Mouse (Mus musculus) testis, postnatal 14 days (tissue): ENCODE measurements around the gene Iqcn.
A peak's percentile ranks its signal among the peaks of the same experiment; 100 is the strongest.

ENCODE experiments used
- DNase-seq: peaks from one replicate; pipeline ENCODE4 v3.0.0; 2021; ENCODE audit warnings: low spot score

The Iqcn gene

DNA sequence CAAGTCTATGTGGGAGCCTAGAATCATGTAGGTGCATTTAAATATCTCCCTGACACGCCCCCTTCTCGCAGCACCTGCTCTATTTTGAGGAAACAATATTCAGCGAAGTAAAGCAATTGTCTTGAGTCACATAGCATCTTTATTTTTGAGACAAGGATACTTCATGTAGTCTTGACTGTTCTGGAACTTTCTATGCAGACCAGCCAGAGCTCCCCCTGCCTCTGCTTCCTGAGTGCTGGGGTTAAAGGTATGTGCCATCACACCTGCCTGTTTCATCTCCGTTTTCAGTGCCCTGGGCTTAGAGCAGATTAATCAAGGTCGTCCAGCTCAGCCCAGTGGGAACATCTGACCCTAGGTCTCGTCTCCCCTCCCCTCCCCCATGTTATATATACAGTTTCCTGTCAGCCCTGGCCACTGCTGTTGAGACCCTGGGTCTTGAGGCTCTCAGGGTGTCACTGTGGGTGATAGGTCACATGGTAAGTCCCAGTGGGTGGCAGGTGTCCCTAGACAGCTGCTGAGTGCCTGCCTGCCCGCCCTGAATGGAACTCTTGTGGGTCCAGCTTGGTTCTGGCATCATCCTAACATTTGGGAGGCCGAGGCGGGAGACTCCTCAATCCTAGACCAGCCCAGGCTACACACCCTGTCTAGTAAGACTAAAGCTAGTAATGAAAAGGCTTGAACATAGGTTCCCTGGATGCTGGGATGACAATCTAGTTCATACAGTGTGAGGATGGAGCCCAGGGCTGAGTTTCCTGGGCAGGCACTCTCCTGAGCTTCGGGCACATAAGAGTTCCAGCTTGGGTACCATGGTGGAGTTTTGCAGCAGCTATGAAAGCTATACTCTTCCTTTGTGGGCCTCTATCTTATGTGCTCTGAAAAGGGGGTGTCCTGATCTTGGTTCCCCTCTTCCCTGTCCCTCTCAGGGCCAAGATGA is 1.9 kb upstream of the Iqcn start:
- DNase-seq: no peak

DNA sequence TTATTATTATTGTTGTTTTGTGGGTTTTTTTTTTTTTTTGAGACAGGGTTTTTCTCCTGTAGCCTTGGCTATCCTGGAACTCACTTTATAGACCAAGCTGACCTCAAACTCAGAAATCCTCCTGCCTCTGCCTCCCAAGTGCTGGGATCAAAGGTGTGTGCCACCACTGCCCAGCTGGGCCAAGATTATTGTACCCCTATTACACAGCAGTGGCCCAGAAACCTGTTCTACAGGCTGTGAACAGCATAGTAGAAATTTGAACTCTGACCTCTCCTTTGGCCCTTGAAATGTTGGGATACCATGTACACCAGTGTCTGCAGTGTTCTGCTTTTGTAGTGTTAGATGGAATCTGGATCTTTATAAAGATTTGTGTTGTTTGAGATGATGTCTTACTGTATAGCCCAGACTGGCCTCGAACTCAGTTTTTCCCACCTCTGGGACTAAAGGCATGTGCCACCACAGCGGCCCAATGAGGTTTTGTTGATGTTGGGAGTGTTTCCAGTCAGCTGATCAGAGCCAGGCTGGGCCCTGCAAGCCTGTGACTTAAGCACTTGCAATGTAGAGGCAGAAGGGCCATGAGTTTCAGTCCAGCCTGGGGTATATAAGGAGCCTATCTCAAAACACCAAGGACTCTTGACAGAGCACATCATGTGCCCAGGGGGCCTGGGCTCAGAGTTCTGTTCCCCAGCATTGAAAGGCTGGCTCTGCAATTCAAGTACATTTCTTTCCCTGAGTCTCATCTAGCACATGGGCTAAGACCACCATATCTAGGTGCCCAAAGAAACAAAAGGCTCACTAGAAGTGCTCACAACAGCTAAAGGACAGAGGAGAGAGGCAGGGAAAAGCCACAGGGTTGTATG is 1.0 kb upstream of the Iqcn start:
- no peak for DNase-seq

DNA sequence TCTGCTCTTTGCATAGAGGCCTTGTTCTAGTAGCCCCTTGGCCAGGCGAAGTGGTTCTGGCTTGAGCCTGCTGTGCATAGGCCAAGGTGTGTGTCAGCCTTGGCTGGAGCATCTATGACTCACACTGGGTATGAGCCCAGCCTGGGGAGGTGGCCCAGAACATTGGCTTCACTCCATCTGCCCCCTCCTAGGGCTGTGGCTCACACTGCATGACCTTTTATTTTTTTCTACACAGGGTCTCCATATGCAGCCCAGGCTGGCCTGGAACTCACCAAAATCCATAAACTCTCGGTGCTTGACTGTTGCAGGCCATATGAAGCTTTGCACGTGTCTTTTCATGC is 445 bp upstream of the Iqcn start:
- DNase-seq: no peak

DNA sequence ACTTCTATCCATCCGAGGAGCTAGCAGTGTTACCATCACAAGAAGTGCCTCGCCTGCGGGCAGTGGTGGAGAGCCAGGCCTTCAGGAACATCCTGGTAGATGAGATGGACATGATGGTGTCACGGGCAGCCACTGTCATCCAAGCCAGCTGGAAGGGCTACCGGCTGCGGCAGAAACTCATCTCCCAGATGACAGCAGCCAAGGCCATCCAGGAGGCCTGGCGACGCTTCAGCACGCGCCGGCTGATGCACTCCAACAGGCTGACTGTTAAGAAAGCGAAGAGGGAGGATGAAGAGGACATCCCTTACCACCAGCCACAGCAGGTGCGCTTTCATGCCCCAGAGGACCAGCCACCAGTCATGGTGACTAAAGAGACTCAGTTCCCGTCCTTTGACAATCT is 5.0 kb downstream of the Iqcn start:
- DNase-seq: no peak

DNA sequence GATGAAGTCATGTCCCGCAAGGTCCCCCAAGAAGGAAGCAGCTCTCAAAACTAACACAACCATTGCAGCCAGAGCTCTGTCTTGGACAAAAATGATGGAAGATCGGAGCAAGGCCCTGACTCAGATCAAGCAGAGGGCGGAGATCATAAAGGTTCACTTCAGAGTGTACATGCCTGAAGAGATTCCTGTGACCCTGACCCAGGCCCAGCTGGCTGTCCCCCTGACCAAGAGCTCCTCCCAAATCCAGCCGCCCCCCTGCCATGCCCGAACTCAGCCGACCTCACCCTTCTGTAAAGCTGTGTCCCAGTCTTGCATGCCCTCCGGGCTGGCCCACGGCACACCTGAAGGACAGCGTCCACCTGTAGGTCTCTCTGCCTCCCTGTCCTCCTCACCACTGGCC is 6.5 kb downstream of the Iqcn start:
- DNase-seq: no peak

DNA sequence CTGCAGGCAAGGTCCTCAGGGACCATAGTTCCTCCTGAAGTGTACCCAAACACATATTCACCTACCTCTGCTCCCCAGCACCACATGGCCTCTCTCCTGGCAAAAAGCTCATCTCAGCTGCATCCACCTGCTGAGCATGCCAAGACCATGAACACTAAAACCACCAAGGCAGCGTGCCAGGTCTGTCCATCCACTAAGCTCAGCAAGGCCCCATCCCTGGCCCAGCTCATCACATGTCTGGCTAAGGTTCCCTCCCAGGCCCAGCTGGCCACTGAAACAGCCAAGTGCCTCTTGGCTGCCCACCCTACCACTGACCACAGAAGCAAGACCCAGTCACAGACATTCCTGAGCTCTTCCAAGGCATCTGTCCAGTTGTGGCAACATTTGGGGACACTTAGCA is 7.0 kb downstream of the Iqcn start:
- no peak for DNase-seq

DNA sequence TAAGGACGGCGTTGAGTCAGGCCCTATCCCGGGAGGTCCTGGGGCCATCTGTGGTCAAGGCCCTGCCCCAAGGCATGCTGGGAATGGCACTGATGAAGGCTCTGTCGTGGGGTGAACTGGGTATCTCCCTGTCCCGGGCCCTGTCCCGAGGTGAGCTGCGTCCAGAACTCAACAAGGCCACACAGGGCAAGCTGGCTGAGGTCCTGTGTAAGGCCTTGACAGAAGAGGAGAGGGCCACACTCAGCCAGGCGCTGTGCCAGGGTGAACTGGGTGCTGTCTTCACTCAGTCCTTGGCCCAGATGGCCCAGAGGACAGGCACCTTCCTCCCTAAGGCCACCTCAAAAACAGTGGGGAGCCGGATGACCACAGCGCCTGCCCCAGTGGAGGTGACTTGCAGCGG is 7.8 kb downstream of the Iqcn start:
- no peak for DNase-seq

DNA sequence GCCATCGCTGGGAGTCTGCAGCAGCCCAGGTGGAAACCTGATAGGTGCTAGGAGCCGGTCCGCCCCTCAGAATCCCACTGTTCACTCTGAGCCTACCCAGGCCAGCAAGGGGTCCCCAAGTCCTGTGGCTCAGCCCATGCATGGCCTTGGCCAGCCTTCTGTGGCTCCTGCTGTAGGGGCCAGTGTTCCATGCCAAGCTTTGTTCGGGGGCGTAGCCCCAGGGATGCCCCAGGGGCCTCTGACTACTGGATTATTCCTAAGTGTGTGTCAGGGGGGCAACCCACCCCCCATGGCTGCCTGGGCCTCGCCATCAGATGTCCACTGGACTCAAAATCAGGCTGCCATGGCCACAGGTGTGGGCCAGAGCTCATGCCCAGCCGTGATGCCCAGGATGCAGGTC is 10.7 kb downstream of the Iqcn start:
- no peak for DNase-seq

DNA sequence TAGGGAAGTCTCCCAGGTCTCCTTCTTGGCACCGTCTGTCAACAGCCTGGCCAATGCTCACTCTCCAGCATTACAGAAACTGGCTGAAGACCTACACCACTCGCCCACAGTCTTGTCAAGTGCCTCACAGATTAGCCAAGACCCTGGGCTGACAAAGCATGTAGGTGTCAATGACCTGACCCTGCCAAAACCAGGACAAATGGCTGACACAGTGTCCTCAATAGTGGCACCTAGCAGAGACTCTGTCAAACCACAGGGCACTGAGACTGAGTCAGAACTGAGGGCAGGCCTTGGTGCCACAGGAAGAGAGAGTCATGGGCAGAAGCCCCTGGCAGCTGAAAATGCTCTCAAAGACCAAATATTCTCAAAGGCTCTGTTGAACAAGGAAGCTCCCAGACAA is 11.8 kb downstream of the Iqcn start:
- DNase-seq: no peak

DNA sequence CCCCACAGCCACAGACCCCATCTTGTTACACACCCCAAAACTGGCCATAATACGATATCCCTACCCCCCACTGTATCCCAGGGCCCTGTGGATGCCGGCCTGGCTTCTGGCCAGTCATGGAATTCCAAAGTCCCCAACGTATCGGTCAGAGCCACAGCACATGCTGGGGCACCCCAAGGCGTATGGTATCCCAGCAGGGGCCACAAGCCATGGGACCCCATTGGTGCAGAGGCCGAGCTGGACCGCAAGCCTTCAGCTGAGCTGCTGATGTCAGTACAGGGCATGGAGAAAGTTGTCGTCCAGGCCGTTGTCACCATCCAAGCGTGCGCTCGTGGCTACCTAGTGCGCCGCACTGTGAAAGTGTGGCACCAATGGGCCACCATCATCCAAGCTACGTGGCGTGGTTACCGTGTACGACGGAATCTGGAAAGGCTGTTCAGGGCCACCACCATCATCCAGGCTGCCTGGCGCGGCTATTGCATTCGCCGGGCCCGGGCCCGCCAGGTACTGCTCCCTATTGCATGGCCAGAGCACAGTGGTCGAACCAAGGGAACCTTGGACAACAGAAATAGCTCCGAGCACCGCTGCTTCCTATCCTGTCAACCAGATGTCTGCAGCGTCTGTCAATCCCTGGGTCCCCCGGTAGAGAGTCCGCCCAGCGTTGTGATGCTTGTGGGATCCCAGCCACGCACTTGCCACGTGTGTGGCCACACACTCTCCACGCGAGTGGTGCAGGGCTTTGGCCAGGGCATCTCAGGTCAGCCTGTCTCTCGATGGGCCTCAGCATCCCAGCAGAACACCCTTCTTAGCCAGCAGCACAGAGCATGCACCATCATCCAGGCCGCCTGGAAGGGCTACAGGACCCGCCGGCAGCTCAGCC is 13.5 kb downstream of the Iqcn start:
- DNase-seq: no peak

DNA sequence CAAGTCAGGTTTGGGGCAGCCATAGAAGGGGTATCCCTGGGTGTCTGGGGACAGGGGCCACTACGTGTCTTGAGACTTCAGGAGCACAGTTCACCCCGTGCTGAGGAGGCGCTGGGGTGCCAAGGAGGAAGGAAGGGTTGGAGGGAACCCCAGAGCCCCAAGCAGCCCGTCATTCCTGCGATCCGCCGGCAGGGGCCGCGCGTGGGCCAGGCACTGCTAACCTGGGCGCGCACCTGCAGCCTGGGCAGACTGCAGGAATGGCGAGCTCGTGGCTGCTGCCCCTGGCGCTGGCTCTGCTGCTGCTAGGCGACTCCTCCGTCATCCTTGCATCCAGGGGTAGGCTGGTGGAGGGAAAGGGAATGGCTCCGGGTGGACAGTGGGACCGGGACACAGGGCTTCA is 15.0 kb downstream of the Iqcn start, which contains the start of gene Gm3336:
Gm3336 (plus strand) TSS at position 247 of the 400 bp plus-strand sequence.
- DNase-seq: peak; percentile 72

DNA sequence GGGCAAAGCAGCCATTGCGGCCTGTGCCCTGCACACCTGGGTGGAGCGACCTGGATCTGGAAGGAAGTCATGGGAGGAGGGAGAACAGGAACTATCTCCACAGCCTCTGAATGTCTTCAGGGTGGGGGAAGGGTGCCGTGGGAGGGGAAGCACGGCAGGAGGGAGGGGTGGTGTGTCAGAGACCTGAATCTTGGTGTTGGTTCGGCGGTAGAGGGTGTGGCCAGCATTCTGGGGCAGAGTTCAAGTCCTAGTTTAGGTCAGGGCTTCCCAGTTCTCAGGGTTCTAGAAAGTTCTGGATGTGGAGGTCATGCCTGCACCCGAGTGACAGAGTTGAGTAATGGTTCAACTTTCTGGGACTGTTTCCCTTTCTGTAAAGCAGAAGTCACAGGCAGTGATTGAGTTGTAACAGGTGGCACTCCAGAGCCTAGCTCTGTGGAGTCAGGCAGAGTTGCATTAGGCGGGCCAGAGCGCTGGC is 16.6 kb downstream of the Iqcn start:
- no peak for DNase-seq

DNA sequence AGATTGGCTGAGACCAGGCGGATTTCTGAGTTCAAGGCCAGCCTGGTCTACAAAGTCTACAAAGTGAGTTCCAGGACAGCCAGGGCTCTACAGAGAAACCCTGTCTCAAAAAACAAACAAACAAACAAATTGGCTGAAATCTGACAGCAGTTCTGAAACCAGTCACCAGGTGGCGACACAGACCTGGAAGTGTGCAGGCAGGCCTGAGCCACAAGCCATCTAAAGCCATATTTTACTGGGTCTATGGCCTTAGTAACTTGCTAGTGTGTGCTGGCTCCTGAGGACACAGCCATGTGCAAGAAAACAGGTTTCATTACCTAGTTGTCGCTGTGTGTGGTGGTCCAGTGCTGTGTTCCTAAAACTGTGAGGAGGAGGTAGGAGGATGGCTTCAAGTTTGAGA is 17.5 kb downstream of the Iqcn start:
- DNase-seq: no peak

DNA sequence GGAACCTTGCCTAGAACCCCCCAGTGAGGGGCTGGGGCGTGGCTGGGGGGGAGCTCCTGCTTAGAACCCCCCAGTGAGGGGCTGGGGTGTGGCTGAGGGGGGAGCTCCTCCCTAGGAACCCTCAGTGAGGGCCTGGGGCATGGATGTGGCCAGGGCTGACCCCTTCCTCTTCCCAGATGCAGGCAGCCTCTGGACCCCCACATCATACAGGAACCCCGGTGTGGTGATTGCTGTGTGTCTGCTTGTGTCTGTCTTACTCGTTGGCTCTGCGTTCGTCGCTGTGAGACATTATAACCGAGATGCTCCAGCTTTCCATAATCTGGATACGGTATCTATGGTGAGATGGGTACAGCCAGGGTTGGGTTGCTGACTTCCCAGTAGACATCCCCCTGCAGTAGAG is 18.3 kb downstream of the Iqcn start:
- DNase-seq: no peak

DNA sequence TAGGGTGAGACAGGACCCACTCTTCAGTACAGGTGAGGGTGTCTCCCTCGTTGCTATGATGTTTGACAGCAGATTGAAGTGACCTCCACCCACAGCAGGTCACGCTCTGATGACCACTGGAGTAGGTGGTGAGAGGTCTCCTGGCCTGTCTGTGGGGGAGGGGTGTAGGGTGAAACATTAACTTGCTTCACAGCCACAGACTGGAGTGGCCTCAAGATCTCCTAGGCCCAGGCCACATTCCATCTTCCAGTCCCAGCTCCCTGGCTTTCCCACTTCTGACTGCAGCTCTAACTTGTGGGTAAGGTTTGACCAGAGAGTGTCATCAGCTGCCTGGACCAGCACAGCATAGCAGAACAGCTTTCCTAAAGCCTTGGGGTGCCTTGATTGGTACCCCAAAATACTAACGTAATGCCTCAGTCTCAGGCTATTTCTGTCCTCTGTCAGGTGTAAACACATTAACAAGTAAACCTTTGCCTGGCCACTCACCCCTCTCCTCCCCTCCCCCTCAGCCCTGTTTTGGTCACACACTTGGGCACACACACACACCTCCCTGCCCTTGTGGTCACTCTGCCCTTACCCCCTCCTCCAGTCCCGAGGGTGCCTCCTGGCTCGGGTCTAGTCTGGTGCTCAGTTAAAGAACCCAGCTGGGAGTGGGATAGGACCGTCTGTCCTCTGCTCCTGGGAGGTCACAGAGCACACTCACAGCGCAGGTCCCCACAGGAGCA is 20.4 kb downstream of the Iqcn start, which contains the start of gene Pde4c:
Pde4c (plus strand) TSS at position 235 of the 725 bp plus-strand sequence.
- no peak for DNase-seq

DNA sequence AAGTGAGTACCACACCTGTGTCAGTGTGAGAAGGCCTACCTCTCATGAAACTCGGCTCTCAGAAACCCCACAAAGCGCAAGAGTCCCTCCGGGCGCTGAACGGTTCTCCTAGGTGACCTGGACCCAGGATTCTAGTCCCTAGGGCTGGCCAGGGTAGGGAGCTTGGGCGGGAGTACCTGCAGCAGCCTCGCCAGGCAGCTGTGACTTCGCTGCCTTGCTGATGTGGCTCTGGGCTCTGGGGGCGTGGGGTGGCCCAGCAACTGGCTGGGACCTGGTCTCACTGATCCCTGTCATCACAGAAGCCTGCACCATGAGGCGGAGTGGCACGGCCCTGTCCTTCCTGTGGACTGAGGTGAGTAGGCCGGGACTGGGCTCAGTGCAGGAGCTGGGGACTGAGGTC is 21.0 kb downstream of the Iqcn start:
- no peak for DNase-seq

DNA sequence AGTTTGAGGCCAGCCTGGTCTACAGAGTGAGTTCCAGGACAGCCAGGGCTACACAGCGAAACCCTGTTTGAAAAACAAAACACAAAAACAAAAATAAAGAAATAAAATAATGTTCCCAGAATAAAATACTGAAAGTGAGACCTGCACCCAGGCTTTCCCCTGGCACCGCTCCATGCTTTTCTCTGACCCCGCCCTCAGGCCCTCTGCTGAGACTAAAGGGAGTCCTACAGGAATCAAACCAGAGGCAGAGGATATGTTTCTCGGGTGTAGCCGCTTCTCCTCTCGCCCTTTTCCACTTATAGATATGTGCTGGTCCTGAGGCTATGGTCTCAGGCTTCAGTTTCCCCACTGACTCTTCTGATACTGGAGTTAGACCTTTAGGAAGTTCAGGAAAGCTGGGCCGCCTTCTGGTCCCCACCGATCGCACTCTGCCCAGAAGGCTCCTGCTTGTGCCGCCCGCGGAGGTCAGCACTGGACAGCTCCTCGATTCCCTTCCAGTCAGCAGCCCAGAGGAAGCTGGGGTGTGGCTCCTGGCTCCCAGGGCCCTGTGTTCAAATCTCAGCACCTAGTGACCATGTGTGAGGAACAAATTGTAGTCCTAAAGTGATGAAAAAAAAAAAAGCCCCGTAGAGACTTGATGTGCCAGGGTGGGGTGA is 22.7 kb downstream of the Iqcn start:
- no peak for DNase-seq

DNA sequence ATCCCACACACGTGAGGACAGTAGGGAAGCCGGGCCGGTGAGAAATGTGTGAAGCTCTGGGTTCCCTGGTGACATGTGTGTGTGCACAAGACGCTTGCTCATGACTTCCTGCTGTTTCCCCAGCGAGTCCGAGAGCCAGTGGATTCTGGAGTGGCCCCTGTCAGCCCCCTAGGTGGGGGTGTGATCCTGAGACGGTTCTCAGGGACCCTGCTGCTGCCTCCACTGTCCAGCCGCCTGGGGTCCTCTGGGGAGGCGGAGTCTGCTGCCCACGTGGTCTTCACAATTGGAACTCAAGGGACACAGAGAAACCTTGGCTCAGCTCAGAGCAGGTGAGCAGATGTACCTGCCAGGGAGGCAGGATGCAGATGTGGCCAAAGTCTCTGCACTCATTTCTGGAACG is 23.5 kb downstream of the Iqcn start:
- DNase-seq: no peak

DNA sequence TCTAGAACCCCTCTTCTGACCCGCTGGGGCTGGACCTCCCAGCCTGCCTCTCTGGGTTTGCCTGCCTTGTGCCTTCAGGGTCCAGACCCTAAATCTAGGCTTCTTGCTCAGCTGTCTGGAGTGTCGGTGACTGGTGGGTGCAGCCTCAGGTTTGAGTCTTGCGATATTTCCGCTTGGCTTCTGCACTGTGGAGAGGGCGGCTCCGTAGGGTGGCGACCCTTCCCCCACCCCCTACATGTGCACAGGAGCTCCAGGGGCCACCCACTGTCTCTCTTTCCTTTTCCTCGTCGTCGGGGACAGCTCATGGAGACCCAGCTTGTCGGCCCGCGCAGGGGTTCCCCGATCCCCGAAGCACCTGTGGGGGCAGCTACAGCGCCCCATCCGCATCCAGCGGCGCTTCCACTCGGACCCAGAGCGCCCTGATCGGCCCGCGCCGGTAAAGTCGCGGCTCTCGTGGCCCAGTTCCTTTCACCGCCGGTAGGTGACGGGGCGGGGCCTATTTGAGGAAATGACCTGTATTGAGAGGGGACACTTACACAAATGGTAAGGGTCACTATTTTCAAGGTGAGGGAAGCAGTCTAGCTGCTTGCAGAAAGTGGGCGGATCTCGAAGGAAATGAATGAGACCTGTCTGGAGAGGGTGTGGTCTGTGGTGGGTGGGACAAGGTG is 26.7 kb downstream of the Iqcn start:
- no peak for DNase-seq

DNA sequence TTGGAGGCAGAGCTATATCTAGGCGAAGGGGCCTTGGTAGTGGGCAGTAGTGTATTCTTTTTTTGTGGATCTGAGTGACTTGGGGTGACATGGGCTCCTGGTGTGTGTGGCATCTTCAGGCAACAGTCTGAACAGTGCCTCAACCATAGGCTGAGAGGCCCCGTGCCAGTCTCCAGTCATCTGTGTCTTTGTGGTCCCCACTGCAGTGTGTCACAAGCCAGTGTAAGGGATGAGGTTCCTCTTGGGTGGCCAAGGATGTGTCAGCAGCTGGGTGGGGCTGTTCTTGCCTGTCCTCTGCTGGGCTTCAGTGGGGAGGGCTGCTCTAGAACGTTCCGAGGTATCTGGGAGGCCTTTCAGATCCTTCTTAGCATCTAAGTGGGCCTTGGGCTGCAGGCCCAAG is 27.7 kb downstream of the Iqcn start:
- no peak for DNase-seq
